Mouse (Mus musculus) ES-Bruce4 (cell line): ENCODE results near the gene Rab15.
"Not testable (repeated sequence)": the region's sequence is repeated elsewhere in the genome, so short reads cannot be mapped to it uniquely, and the experiment has no call there.

Source experiments
- CTCF ChIP-seq: IDR thresholded peaks from one replicate; pipeline ENCODE4 v1.8.1; 2011; ENCODE audit warnings: low read depth, low read length
- POLR2A ChIP-seq: IDR thresholded peaks from one replicate; pipeline ENCODE4 v1.8.1; 2011; ENCODE audit warnings: low read length; ENCODE audit not compliant: insufficient read depth

DNA sequence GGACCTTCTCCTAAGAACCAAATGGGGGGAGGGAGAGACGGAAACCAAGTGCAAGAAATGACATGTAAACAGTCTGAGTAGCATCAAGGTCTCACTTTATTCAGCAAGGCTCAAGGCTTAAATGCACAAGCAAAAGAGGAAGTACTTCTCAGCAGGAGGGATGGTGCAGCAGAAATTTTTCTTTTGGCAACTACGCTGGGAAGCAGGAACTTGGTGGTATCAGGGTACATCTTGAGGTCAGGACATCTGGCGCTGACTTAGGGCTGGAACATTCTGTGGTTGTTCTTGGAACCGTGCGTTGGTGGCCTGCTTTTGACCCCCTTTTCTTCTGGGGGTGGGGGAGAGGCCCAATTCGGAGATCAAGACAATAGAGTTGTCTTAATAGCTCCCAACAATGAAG is 36.1 kb upstream of the Rab15 start:
- TF ChIP-seq CTCF, POLR2A: not testable (repeated sequence)
